Mouse (Mus musculus) T-helper 2 cell (primary cell): Measurements from ENCODE around the gene Rpl13a.

Source experiments
- in situ Hi-C: fragments of 300-600 bp; cut with MboI, MseI; formaldehyde crosslinking; loops from one replicate; pipeline ENCODE4 v1.15.1; 2025; ENCODE audit warnings: high pct_unique_total_duplicates

Gene Rpl13a

GRCm38 (mm10) chr7:45091001-45091990, 37.3 kb downstream of the Rpl13a start:
- in situ Hi-C loops = no loop called here

GRCm38 (mm10) chr7:45090251-45090977, 38.1 kb downstream of the Rpl13a start:
- in situ Hi-C loops = no loop called here

DNA sequence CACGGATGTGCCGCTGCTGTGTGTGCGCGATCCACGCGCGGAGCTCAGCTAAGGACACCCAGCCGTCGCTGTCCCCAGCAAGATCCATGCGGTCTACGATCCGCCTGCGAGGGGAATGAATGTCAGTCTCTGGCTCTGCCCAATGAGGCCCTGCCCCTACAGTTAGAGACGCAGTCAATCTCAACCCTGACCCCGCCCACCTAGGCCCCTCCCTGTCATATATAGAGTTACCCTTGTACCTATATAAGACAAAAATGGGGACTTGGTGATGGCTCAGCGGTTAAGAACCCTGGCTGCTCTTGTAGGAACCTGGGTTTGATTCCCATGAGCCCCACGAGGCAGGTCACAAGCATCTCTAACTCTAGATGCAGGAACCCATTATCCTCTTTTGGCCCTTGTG, 40.0 kb downstream of the Rpl13a start:
- in situ Hi-C loops = no loop called here

DNA sequence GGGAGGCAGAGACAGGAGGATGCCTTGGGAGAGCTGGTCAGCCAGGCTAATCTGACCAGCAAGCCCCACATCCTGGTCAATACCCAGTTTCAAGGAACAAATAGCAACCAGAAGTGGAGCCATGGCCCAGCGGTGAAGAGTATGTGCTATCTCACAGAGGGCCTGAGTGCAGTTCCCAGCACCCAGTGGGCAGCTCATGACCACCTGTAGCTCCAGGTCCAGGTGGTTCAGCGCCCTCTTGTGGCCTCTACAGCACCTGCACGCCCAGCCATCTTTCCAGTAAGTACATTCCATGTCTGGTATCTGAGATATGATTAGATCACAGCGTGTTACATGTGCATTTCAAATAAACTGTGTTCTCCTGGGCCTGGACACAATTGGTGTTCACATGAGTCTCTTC, 42.5 kb downstream of the Rpl13a start:
- in situ Hi-C loops = no loop called here

DNA sequence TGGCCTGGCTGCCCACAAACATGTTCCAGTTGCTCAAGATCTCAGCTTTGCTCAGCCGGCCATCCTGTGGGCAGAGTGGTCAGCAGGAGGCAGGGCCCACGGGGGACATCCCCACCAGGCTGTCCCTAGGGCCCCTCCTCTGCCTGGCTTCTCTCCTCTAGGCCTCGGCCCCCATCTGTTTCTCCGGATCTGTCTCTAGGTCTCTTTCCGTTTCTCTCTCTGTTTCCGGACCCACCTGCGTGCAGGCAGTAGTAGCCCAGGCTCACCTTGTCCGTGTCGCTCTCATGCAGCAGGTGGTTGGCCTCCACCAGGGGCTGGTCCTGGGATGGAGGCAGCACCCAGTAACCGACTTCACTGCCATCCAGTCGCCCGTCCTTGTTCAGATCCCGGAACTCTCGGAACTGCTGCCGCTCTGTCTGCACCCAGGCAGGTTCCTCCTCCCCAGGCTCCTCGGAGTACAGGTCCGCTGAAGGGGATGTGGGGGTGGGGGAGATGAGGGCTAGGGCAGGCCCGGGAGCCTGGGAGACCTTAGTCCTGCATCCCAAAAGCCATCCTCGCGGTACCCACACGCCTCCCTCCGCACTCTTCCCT, 45.2 kb downstream of the Rpl13a start:
- in situ Hi-C loops = no loop called here

DNA sequence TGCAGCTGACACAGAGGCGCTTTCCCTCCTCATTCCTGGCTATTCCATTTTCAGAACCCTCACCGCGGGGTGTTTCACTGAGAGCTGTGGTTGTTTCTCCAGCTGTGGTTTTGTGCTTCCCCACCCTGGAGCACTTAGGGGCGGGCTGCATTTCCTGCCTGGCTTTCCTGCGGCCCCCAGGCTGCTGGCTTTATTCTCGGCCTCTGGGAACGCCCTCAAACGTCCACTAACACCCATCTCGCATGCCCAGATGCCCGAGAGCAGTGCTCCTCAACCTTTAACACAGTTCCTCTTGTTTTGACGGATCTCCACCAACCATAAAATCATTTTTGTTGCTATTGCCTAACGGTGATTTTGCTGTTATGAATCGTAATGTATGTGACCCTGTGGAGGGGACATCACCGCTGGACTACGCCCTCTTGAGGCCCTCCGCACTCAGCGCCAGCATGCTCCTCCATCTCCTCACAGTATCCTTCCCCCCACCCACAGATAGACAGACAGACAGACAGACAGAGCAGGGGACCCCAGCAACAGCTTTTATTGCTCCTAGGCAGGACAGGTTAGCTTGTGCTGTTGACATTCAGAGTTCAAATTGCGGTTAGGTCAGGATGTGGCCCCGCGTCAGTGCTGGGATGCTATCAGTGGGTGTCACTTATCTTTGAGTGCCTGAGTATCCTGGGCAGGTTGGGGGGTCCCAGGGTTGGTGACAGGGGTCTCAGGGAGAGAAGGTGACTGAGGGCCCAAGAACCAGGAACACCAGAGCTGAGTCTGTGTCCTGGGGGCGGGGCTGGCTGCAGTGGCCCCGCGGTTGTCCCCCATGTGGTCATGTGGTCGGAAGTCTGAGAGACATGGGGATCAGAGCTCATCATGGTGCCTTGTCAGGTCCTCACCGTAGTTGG, 45.9 kb downstream of the Rpl13a start:
- in situ Hi-C loops = no loop called here

DNA sequence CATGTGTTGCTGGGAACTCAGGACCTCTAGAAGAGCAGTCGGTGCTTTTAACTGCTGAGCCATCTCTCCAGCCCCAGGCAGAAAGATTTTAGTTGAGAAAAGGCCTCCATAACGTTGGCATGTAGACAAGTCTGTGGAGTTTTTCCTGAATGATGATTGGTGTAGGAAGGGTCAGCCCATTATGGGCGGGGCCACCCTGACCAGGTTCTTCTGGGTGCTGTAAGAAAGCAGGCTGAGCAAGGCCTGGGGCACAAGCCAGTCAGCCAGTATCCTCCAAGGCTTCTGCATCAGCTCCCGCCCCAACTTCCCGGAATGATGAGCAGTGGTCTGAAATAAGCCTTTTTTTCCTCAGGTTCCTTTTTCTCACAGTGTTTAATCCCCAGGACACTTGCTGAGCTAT, 47.5 kb downstream of the Rpl13a start:
- in situ Hi-C loops = no loop called here

- in situ Hi-C loops = no loop called here
These were observed 48.7 kb downstream of the Rpl13a start for GRCm38 (mm10) chr7:45079856-45080255.

DNA sequence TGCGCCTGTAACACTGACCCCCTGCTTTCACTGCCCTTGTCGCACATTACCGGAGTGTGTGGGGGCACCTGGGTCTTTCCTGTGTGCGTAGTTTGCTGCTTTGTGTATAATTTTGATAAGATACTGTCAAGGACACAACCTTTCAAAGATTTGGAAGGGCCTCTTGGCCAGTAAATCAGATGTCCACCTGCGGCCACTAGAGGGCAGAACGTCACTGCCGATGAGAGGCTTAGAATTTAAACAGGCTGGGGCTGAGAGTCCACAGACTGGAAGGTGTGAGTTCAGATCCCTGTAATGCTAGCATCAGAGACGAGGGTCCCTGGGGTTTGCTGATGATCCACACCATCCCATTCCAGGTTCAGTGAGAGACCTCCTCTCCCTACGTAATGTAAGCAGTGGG, 50.0 kb downstream of the Rpl13a start:
- in situ Hi-C loops = no loop called here

- in situ Hi-C loops = no loop called here
These were observed 50.7 kb downstream of the Rpl13a start for GRCm38 (mm10) chr7:45077829-45078228.

DNA sequence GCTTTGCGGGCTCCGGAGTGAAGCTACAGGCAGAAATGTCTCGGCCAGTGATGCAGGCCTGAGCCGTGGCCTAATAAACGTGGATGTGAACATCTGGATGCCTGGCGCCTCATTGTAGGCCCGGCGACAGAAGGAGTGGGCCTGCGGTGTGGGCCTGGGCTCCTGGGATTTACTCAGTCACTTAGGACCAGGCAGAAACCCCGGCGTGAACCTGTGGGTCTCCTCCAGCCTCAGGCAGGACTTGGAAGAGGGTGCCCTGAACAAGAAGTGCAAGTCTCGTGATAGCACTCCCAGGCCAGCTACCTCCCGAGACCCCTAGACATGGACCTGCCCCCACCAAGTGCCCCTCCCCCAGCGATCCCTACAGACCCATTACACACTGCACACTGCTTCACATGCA, 51.2 kb downstream of the Rpl13a start:
- in situ Hi-C loops = no loop called here

DNA sequence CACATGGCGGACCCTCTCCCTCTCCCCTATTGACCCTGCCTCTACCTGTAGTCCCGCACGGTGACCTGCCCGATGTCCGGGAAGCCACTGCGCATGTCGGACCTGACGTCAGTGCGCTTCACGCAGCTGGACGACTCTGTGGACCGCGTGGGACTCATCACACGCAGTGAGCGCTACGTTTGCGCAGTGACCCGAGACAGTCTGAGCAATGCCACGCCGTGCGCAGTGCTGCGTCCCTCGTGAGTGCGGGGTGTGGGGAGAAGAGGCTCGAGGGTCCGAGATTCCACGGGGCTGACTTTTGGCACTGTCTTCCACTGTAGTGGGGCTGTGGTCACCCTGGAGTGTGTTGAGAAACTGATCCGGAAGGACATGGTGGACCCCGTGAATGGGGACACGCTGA, 52.1 kb downstream of the Rpl13a start:
- in situ Hi-C loops = no loop called here
